Mouse (Mus musculus) ovary, adult 18-20 months (tissue): ENCODE results near the gene Kcnmb4.
A peak's percentile ranks its signal among the peaks of the same experiment; 100 is the strongest.

ENCODE experiments used
- DNase-seq: peaks from one replicate; pipeline ENCODE4 v3.0.0; 2022; ENCODE audit warnings: low spot score, mixed read lengths

The Kcnmb4 gene

DNA sequence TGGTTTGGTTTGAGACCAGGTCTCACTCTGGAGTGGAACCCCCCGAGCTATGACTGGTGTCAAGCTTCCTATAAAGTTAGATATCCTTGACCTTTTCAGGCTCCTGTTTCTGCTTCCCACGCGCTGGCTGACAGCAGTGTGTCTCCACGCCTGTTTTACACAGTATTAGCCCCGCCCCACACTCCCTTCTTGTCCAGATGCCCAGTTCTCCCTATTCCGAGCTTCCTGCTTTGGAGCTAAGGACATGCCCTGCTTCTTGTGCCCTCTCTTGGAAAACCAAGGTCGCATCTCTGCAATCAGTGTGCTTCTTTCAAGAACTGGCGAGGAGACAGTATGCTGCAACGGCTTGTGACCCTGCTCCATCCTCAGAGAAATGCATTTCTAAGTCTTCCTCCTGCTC, 23.1 kb downstream of the Kcnmb4 start:
- DNase-seq, result peak; percentile 51

GRCm38 (mm10) chr10:116448166-116448565, 25.5 kb downstream of the Kcnmb4 start:
- DNase-seq, result no peak

GRCm38 (mm10) chr10:116447176-116447575, 26.5 kb downstream of the Kcnmb4 start:
- DNase-seq, result no peak

GRCm38 (mm10) chr10:116446040-116446439, 27.6 kb downstream of the Kcnmb4 start:
- DNase-seq, result no peak

DNA sequence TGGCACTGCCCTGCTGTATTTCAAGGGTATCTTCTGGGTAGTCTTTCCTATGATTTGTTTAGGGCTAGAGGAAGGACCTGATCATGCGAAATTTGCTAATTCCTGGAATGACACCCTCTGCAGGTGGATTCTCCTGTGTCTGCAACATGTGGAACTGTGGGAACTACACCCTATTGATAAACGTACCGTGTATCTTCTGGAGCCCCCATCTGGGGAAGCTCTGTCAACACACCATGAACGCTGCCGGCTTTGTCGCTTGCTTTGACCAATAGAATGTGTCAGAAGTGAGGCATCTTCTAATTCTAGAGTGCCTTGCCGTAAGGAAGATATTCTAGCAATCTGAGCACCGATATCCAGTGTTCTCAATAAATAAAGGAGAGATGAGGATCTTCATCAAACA, 28.9 kb downstream of the Kcnmb4 start:
- DNase-seq, result no peak

DNA sequence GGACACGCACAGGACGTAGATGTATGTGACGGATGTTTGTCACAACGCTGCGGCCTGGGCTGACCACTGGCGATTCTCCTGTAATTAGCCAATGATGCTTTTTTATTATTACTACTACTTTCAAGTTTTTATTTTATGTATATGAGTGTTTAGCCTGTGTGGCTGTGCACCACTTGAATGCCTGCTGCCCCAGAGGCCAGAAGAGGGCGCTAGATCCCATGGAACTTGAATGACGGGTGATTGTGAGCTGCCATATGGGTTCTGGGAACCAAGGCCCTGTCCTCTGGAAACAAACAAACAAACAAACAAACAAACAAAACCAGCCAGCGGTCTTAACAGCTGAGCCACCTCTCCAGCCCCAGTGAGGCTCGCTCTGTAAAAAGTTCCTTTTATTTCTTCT, 29.3 kb downstream of the Kcnmb4 start:
- no peak for DNase-seq

GRCm38 (mm10) chr10:116440946-116441345, 32.7 kb downstream of the Kcnmb4 start:
- no peak for DNase-seq

- DNase-seq, result no peak
Observed at GRCm38 (mm10) chr10:116440088-116440487, 33.6 kb downstream of the Kcnmb4 start.

- no peak for DNase-seq
Observed at GRCm38 (mm10) chr10:116435455-116435854, 38.2 kb downstream of the Kcnmb4 start.

DNA sequence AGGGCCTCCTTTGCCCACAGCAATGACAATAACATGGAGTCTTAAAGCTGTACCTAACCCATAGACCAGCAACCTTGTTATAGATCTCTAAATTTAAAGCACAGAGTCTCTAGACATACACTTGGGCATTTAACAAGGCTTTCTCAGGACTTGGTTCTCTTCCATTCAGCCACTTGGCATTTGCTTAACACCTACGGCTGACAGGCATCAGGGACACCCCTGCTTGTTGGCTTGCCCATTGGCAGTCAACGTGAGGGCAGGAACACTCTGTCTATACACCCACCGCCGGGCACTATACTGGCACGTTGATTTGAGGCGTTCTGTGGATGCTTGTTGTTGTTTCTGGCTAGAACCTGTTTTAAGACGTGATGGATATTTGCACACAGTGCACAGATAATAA, 41.3 kb downstream of the Kcnmb4 start:
- DNase-seq, result no peak

- DNase-seq, result no peak
Observed at GRCm38 (mm10) chr10:116428026-116428780, 45.5 kb downstream of the Kcnmb4 start.

DNA sequence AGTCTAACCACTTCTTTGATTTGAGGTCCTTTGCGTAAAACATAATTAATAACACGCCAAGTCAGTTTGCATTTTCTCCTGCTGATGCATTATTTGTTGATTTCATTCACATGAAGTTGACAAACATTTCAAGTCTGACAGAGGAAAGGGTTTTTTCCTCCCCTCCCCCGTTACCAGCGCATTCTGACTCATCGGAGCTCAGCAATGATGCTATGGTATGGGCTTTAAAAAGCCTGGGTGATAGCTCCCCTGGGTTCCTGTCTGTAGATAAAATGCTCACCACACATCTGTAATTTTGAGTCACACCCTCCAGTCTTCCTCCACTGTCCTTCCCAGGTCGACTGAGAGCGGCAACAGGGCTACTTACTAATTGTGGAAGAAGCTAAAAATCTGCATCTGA, 47.5 kb downstream of the Kcnmb4 start:
- no peak for DNase-seq

DNA sequence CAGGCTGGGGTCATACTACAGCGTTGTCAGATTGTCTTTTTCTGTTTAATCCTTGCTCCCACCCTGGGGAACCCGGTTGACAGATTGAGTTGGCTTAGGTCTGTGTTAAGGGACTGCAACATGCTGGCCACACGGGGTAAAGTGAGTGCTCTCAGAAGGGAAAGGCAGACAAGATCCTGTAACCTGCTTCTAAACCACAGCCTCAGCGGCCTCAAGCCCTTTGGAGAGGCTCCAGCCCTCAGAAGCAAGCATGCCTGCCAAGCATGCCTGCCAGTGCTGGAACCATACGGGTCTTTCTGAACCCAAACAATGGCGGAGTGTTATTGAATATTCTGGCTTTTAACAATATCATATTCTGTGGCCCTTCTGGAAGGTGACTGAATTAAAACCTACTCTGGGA, 48.8 kb downstream of the Kcnmb4 start:
- DNase-seq, result no peak

- DNase-seq, result no peak
Observed at GRCm38 (mm10) chr10:116422551-116422950, 51.1 kb downstream of the Kcnmb4 start.

DNA sequence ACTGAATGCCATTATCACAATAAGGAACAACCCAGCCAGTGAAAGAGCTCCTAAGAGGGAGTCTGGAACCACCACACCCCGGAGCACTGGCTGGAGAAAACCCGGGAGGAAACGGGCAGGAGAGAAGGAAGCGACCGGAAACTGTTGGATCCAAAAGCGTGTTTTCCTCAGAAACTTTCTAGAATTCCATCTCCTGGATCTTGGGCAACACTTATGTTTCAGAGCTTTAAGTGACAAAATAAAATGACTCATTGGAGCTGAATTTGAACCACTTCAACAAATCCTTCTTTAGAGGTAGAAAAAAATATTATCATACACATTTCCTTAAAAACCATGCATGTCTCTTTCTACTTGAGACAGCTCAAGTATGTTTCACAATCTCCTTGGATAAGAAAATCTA, 52.7 kb downstream of the Kcnmb4 start:
- DNase-seq, result no peak

- no peak for DNase-seq
Observed at GRCm38 (mm10) chr10:116418121-116418726, 55.5 kb downstream of the Kcnmb4 start.

GRCm38 (mm10) chr10:116416726-116417125, 57.0 kb downstream of the Kcnmb4 start:
- peak; percentile 21 for DNase-seq

GRCm38 (mm10) chr10:116416142-116416541, 57.5 kb downstream of the Kcnmb4 start:
- no peak for DNase-seq

GRCm38 (mm10) chr10:116410826-116411225, 62.9 kb downstream of the Kcnmb4 start:
- DNase-seq, result no peak

DNA sequence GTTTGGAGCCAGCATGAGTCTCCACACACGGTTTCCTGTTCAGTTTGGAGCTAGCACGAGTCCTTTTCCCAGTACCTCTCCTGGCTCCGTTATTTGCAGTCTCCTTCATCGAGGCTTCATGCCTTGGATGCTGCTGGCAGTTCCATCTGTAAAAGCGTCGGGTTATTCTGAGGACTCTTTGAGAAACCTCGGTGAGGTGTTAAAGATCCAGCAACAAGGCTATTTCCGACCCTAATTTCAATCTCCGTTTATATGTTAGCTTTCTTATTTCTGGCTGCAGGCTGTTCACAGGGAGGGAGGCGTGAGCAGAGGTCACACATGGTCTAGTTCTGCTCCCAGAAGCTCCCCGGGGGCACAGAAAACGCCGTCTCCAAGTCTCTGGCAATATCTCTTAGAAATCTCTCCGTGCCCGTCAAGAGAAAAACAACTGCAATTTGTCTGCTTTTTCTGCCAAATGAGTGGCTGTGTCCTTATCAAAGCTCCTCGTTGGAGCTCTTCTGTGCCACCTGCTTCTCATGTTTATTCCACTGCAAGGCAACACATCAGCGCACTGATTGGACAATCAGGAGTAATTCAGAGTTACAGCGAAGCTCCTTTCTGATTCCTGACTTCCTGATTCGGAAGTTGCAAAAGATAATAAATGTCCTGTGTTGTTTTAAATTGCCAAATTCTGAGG, 65.9 kb downstream of the Kcnmb4 start:
- no peak for DNase-seq

DNA sequence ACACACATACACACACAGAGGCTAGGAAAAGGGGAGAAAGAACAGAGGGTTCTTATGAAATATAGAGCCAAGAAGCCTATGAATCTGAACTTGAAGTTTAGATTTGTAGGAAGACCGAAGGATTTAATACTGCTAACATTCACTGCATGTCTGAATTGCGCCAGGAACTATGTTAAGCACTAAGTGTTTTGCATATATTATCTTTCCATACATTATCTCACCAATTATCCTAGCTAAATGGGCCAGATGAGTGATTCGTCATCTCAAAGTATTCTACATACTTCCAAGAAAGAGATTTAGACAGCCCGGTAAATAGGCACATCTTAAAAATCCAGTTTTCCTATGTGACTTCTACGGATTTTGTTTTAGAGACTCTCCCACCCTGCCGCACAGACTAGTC, 68.7 kb downstream of the Kcnmb4 start:
- no peak for DNase-seq

DNA sequence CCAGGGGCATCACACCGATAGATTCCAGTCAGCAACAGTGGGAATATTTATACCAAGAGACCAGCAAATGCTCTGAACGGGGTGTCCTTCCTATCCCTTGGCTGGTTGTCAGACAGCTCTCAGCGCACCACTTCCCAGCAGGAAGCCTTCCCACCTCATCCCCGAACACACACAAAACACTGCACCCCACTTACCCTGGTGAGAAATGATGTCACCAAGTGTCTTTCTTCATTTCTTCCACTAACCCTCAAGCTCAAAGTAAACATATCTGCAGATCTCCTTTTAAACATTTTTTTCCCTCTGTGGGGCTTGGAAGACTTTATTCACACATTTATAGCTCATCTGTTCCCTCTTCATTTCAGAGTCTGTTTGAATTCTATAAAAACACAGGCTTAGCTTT, 70.0 kb downstream of the Kcnmb4 start:
- no peak for DNase-seq

- DNase-seq, result no peak
Observed at GRCm38 (mm10) chr10:116402742-116403425, 70.8 kb downstream of the Kcnmb4 start.
